Mouse (Mus musculus) central nervous system, embryonic 11.5 days (tissue): Measurements from ENCODE around the gene Bnip3. TPM values are rescaled to one million over a fixed set of nuclear protein-coding genes. Genes with fewer than 3 reads are reported as not detected.

Experiments
- polyA plus RNA-seq: library from polyadenylated mRNA; depleted of rRNA; stranded (reverse); fragments of >200 nt; gene quantifications from 2 replicates; pipeline ENCODE4 v1.2.3, GENCODE M21; 2012; rRNA removed

Bnip3 gene
- 37.1 and 37.4 TPM in 2 replicates for polyA plus RNA-seq

GRCm38 (mm10) chr7:138909277-138910192 lies at the start of gene Bnip3:
Bnip3 (minus strand) TSS chr7:138909519.

GRCm38 (mm10) chr7:138940612-138941461 lies 31.5 kb upstream of the Bnip3 start, which contains the start of gene Jakmip3:
Jakmip3 (plus strand) TSS chr7:138940730.

GRCm38 (mm10) chr7:138845544-138846391 lies 63.6 kb downstream of the Bnip3 start, which contains the start of the genes Ppp2r2d and Mapk1ip1:
Ppp2r2d (plus strand) TSS chr7:138846079.
Mapk1ip1 (minus strand) TSS chr7:138846273.

Other genes starting within 250 kb of the Bnip3 start
- gene Ppp2r2d, start 63.4 kb downstream of the Bnip3 start, polyA plus RNA-seq = 51.3 and 66.8 TPM in 2 replicates
- 18.5 and 30.7 TPM in 2 replicates for gene Mapk1ip1, start 63.2 kb downstream of the Bnip3 start, polyA plus RNA-seq
- 0.89 and 2.1 TPM in 2 replicates for gene Jakmip3, start 31.2 kb upstream of the Bnip3 start, polyA plus RNA-seq
- gene Dpysl4, start 176.5 kb upstream of the Bnip3 start, polyA plus RNA-seq = 119 and 129 TPM in 2 replicates